Mouse (Mus musculus) gastrocnemius, adult 2 months (tissue): ENCODE measurements around the gene Dzip1. TPM values are rescaled to one million over a fixed set of nuclear protein-coding genes. Genes with fewer than 3 reads are reported as not detected.

Experiments used
- DNase-seq: peaks from one replicate; pipeline ENCODE4 v3.0.0; 2022
- H3K27ac ChIP-seq: fragments of 200-600 bp; 2 replicates; pipeline ENCODE4 v1.8.1; 2022; ENCODE audit warnings: mild to moderate bottlenecking
- H3K4me3 ChIP-seq: fragments of 200-600 bp; 2 replicates; pipeline ENCODE4 v1.8.1; 2022; ENCODE audit warnings: mild to moderate bottlenecking, moderate library complexity
- CTCF ChIP-seq: fragments of 200-600 bp; IDR thresholded peaks from 2 replicates; pipeline ENCODE4 v1.8.1; 2022; ENCODE audit warnings: antibody characterized with exemption, mild to moderate bottlenecking, moderate library complexity
- intact Hi-C: fragments of 180-260 bp; cut with DNase I; formaldehyde crosslinking; loops from one replicate; pipeline ENCODE4 v1.15.1; 2025
- total RNA-seq, 2 experiments: library from RNA; stranded (reverse); gene quantifications; 2 replicates each; pipeline ENCODE4 v1.2.3; 2021

Gene Dzip1
- total RNA-seq, 2 experiments from 2014 or later = 1.6 to 2.6 TPM

- no peak for TF ChIP-seq CTCF
- intact Hi-C loops = no loop called here
- H3K27ac ChIP-seq = no peak overlapping the region
- DNase-seq = no peak
- no peak overlapping the region for H3K4me3 ChIP-seq
Observed at GRCm38 (mm10) chr14:118856563-118856962, 68.7 kb downstream of the Dzip1 start.

- Histone ChIP-seq H3K27ac (no peak overlapping the region), H3K4me3 (peak overlapping the region; percentile 74)
- TF ChIP-seq CTCF = no peak
- intact Hi-C loops = no loop called here
- DNase-seq = no peak
Observed at GRCm38 (mm10) chr14:118855141-118855800, 70.0 kb downstream of the Dzip1 start.

DNA sequence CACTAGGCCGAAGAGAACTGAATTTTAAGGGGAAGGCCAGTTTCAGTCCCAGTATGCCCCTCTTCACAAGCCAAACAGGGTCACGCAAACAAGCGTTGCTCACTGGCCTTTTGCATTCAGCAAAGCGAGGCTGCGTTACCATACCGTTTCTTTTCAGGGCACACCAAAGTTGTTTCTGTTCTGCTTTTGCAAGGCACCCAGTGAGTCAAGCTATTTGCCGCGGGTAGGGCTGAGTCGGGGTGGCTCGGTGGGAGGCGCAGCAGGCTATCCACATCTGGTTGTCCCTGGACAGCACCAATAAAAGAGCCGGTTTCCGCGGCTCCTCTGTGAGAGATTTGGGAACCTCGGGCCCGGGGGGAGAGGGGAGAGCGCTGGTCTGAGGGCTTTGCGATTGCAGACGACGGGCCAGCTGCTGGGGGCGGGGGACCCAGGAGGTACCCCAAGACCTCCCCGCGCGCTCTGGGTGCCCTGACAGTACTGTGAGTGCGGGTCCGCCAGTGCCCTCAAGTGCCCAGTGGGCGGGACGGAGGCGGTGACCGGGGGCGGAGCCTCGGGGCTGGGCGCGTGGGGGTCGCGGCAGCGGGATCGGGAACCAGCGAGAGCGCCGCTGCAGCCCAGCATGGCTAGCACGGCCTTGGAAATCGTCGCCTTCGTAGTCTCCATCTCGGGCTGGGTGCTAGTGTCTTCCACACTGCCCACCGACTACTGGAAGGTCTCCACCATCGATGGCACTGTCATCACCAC lies 70.7 kb downstream of the Dzip1 start:
- no peak for TF ChIP-seq CTCF
- Histone ChIP-seq H3K27ac (no peak overlapping the region), H3K4me3 (peak overlapping the region; percentile 74)
- intact Hi-C loops = no loop called here
- DNase-seq = peak; percentile 52

DNA sequence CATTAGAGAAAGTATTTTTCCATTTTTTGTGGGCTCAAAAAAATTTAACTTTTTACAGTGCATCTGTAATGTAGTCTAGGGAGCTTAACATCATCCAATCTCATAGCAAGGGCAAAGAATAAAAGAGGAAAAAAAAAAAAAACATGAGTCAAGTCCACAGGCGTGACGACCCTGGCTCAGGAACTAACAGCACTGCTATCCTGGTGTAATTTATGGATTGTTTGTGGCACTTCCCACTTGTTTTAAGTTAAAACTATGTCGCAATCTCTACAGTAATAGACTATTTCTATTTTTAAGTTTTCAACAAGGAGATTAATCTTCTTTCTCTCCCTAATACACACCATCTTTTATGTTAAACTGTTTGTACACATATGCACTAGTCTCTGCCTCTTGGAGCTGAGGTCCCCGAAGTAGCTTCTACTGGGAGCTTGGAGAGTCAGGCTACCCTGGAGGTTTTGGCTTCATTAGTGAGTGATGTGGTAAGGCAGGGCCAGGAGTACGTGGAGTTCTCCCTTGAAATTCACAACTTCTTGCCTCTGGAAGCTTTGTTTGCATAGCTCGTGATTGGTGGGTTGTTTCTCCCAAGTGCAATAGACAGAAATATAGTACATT lies 73.7 kb downstream of the Dzip1 start:
- no peak overlapping the region for H3K4me3 ChIP-seq
- no peak for DNase-seq
- no peak for TF ChIP-seq CTCF
- H3K27ac ChIP-seq = no peak overlapping the region
- intact Hi-C loops = no loop called here

GRCm38 (mm10) chr14:118850696-118851035 lies 74.6 kb downstream of the Dzip1 start:
- H3K27ac ChIP-seq = no peak overlapping the region
- intact Hi-C loops = no loop called here
- no peak overlapping the region for H3K4me3 ChIP-seq
- DNase-seq = no peak
- no peak for TF ChIP-seq CTCF

GRCm38 (mm10) chr14:118850011-118850695 lies 75.1 kb downstream of the Dzip1 start:
- no peak for TF ChIP-seq CTCF
- no peak overlapping the region for H3K27ac ChIP-seq
- intact Hi-C loops = no loop called here
- no peak overlapping the region for H3K4me3 ChIP-seq
- no peak for DNase-seq

DNA sequence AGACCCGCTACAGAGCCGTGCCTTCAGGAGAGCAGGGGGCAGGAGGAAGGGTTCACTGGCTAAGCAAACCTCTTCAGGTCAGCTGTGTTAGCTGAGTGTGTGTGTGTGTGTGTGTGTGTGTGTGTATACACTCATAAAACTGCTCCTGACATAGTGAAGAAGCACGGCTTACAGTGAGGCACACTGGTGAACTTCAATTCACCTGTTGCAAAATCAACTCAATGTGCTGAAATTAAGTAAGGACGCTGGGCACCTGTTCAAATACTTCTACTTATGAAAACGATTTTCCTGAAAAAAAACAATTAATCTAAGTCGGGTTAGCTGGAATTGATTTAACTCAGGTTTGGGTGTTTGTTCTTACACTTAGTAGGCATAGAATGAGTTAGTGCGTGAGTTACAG lies 77.1 kb downstream of the Dzip1 start:
- Histone ChIP-seq H3K4me3 (no peak overlapping the region), H3K27ac (no peak overlapping the region)
- no peak for DNase-seq
- no peak for TF ChIP-seq CTCF
- intact Hi-C loops = no loop called here

DNA sequence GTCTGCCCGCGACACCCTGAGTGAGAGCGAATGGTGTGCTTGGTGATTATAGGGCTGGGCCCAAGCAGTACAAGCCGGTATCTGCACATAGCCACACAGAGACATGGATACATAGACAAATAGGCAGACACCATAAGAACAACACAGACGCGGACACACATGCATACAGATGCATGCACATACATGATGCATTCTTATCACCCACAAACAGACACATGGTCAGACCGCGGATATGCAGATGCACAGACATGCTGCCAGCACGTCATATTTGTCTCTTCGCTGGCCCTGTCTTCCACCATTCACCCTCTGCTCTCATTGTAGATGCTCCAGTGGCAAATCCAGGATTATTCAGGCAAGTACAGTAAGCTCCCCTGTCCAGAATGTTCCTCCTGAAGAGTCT lies 78.4 kb downstream of the Dzip1 start:
- Histone ChIP-seq H3K27ac (no peak overlapping the region), H3K4me3 (no peak overlapping the region)
- intact Hi-C loops = no loop called here
- DNase-seq = no peak
- no peak for TF ChIP-seq CTCF

- no peak for TF ChIP-seq CTCF
- intact Hi-C loops = no loop called here
- Histone ChIP-seq H3K27ac (no peak overlapping the region), H3K4me3 (no peak overlapping the region)
- no peak for DNase-seq
Observed at GRCm38 (mm10) chr14:118842353-118842752, 82.9 kb downstream of the Dzip1 start.

GRCm38 (mm10) chr14:118840027-118840426 lies 85.2 kb downstream of the Dzip1 start:
- TF ChIP-seq CTCF = no peak
- Histone ChIP-seq H3K4me3 (no peak overlapping the region), H3K27ac (peak overlapping the region; percentile 73; the same call in 1 of the 2 replicates)
- intact Hi-C loops = no loop called here
- DNase-seq = no peak

DNA sequence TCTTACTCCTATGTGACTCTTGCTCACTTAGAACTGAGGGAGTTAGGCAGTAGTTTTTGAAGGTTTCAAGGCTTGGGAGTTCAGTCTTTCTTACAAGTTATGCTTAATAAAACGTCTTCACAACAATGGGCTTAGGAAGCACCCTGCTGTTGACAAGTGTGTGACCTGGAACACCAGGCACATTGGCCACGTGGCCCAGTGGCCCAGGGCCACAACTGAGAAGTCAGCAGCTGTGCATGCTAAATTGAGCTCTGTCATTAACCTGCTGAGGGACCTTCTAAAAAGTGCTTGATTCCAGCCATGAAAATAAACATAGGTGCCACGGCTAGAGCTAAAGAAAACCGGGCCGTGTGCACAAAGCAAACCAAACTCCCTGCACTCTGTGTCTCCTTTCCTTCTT lies 85.8 kb downstream of the Dzip1 start:
- DNase-seq = peak; percentile 74
- peak overlapping the region; percentile 73 for H3K27ac ChIP-seq
- H3K4me3 ChIP-seq = no peak overlapping the region
- no peak for TF ChIP-seq CTCF
- intact Hi-C loops = no loop called here

DNA sequence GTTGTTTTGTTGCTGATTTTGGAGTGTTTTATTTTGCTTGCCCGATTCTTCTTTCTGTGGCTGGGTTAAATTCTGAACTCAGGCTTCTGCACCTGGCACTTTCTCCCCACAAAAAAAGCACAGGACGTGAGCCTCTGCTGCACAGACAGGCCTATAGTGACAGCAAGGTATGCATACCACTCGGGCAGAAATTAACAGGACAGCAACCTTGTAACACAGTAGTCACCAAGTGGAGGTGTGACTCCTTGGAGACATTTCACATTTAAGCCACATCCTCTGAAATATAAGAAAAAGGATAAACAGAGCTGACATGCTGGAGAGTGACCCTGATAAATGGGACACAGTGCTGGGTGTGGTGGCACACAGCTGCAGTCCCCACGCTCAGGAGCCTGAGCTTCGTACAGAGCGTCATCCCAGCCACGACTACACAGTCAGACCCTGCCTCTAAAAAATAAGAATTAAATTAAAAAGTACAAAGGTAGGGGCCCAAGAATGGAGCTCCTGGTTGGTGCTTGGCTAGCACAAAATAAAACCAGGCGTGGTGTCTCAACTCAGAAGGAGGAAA lies 86.6 kb downstream of the Dzip1 start:
- no peak for DNase-seq
- H3K4me3 ChIP-seq = no peak overlapping the region
- intact Hi-C loops = no loop called here
- no peak for TF ChIP-seq CTCF
- H3K27ac ChIP-seq = no peak overlapping the region

- no peak for TF ChIP-seq CTCF
- intact Hi-C loops = no loop called here
- Histone ChIP-seq H3K4me3 (no peak overlapping the region), H3K27ac (no peak overlapping the region)
- no peak for DNase-seq
Observed at GRCm38 (mm10) chr14:118836754-118837153, 88.5 kb downstream of the Dzip1 start.
